ENCODE assay signal across 17 mouse cellular contexts in genomic region chr15:86471136-86471535, GRCm38 (mm10).
A peak's percentile ranks its signal among the peaks of the same experiment; 100 is the strongest.
DNase-seq lines count a peak whose midpoint lies in the region; ATAC-seq and TF ChIP-seq lines count a peak whose summit lies in the region.
"Had no signal": no experiment of that assay in that cellular context is flagged by ENCODE, and none has a peak within 500 bp of the region (broad histone marks: within the 10 kb centered on the region; RNA-seq: fewer than 3 reads in every experiment).

No protein-coding gene starts in this region.

- peak; percentile 40 for TF ChIP-seq CTCF in hindbrain, postnatal 0 days (IDR thresholded peaks at IDR 0.05; ENCODE audit: low read depth)
- TF ChIP-seq CTCF in midbrain, postnatal 0 days (IDR thresholded peaks at IDR 0.05) = peak; percentile 45
- TF ChIP-seq CTCF in stomach, postnatal 0 days (IDR thresholded peaks at IDR 0.05; ENCODE audit: low read depth) = 0 out of 2 replicates have a peak, but pooled peaks have one; percentile 16

- DNase-seq in hindbrain, postnatal 0 days (ENCODE audit: low spot score) = peak; percentile 45
- DNase-seq in midbrain, postnatal 0 days (ENCODE audit: low spot score) = no peak
- DNase-seq in left cerebral cortex, postnatal 14 days (ENCODE audit: low spot score in 2 of 2) = peak; percentile 49 to 64
- no peak for DNase-seq in stomach, postnatal 0 days (ENCODE audit: low spot score)
- DNase-seq in heart, adult 18-20 months = no peak
- no peak for DNase-seq in lung, adult 18-20 months
- DNase-seq: adrenal gland, postnatal 10 days; cerebellum, adult 9-10 months; kidney, postnatal 10 days had no signal

- no peak overlapping the region for H3K4me2 ChIP-seq in hindbrain, postnatal 0 days (ENCODE audit: low read depth, low read length)
- no peak overlapping the region for H3K4me2 ChIP-seq in hindbrain, embryonic 12.5 days (replicated peaks)
- H3K4me2 ChIP-seq in midbrain, postnatal 0 days (ENCODE audit: low read depth, low read length, poor library complexity, severe bottlenecking) = no peak overlapping the region
- H3K4me2 ChIP-seq in midbrain, embryonic 15.5 days = no peak overlapping the region
- H3K4me2 ChIP-seq in stomach, postnatal 0 days (replicated peaks; ENCODE audit: low read depth) = no peak overlapping the region
- H3K4me2 ChIP-seq: hindbrain, embryonic 13.5 days; liver, embryonic 12.5 days; midbrain, embryonic 13.5 days had no signal

- intact Hi-C loops in left cerebral cortex, postnatal 14 days (cut with DNase I) = no loop called here

- no peak overlapping the region for H3K9ac ChIP-seq in hindbrain, postnatal 0 days (replicated peaks; ENCODE audit: low read length)
- no peak overlapping the region for H3K9ac ChIP-seq in hindbrain, embryonic 12.5 days
- no peak overlapping the region for H3K9ac ChIP-seq in midbrain, postnatal 0 days (replicated peaks; ENCODE audit: low read length, poor library complexity, severe bottlenecking)
- H3K9ac ChIP-seq in midbrain, embryonic 15.5 days = no peak overlapping the region
- no peak overlapping the region for H3K9ac ChIP-seq in stomach, postnatal 0 days (ENCODE audit: low read length)
- H3K9ac ChIP-seq: hindbrain, embryonic 13.5 days; liver, embryonic 12.5 days; midbrain, embryonic 13.5 days had no signal

- peaks cover 15% of the 10 kb centered on the region; the same call in 1 of the 2 replicates for H3K9me3 ChIP-seq in hindbrain, postnatal 0 days (ENCODE audit: low read length)
- H3K9me3 ChIP-seq in hindbrain, embryonic 12.5 days (replicated peaks) = peaks cover 5% of the 10 kb centered on the region; the same call in 1 of the 2 replicates
- 0 out of 2 replicates have a peak, but pooled peaks cover 5% of the 10 kb centered on the region for H3K9me3 ChIP-seq in midbrain, postnatal 0 days (ENCODE audit: low read length)
- peaks cover 3% of the 10 kb centered on the region; the same call in 1 of the 2 replicates for H3K9me3 ChIP-seq in midbrain, embryonic 15.5 days
- no peaks in the 10 kb centered on the region; the same call in 1 of the 2 replicates for H3K9me3 ChIP-seq in stomach, postnatal 0 days (ENCODE audit: control insufficient read depth, low read length)
- H3K9me3 ChIP-seq: G1E; liver, embryonic 12.5 days had no signal

- H3K27ac ChIP-seq in hindbrain, postnatal 0 days = no peak overlapping the region
- H3K27ac ChIP-seq in hindbrain, embryonic 12.5 days = no peak overlapping the region
- H3K27ac ChIP-seq in midbrain, postnatal 0 days (ENCODE audit: low read depth, low read length) = no peak overlapping the region
- no peak overlapping the region for H3K27ac ChIP-seq in midbrain, embryonic 15.5 days
- no peak overlapping the region for H3K27ac ChIP-seq in stomach, postnatal 0 days (replicated peaks)
- H3K27ac ChIP-seq: hindbrain, embryonic 13.5 days; liver, embryonic 12.5 days; midbrain, embryonic 13.5 days had no signal

- H3K36me3 ChIP-seq in hindbrain, postnatal 0 days (ENCODE audit: insufficient read depth, low read length) = no peaks in the 10 kb centered on the region
- no peaks in the 10 kb centered on the region for H3K36me3 ChIP-seq in hindbrain, embryonic 12.5 days
- no peaks in the 10 kb centered on the region for H3K36me3 ChIP-seq in midbrain, postnatal 0 days (ENCODE audit: insufficient read depth, low read length)
- H3K36me3 ChIP-seq in midbrain, embryonic 15.5 days (replicated peaks) = no peaks in the 10 kb centered on the region
- H3K36me3 ChIP-seq in stomach, postnatal 0 days (ENCODE audit: control insufficient read depth, insufficient read depth, low read length) = no peaks in the 10 kb centered on the region
- H3K36me3 ChIP-seq: liver, embryonic 12.5 days; midbrain, embryonic 13.5 days had no signal

- no peak for TF ChIP-seq EP300 in stomach, postnatal 0 days (optimal IDR thresholded peaks at IDR 0.05)

- no peaks in the 10 kb centered on the region for H3K27me3 ChIP-seq in hindbrain, postnatal 0 days (ENCODE audit: insufficient read depth, low read length)
- no peaks in the 10 kb centered on the region for H3K27me3 ChIP-seq in hindbrain, embryonic 12.5 days
- no peaks in the 10 kb centered on the region for H3K27me3 ChIP-seq in midbrain, postnatal 0 days (ENCODE audit: insufficient read depth, low read length)
- no peaks in the 10 kb centered on the region for H3K27me3 ChIP-seq in midbrain, embryonic 15.5 days (replicated peaks)
- no peaks in the 10 kb centered on the region for H3K27me3 ChIP-seq in stomach, postnatal 0 days (ENCODE audit: control insufficient read depth, insufficient read depth, low read length)
- H3K27me3 ChIP-seq: liver, embryonic 12.5 days; midbrain, embryonic 13.5 days had no signal

- H3K4me1 ChIP-seq in hindbrain, postnatal 0 days (ENCODE audit: insufficient read depth, low read length) = no peaks in the 10 kb centered on the region
- H3K4me1 ChIP-seq in hindbrain, embryonic 12.5 days = peaks cover 12% of the 10 kb centered on the region
- H3K4me1 ChIP-seq in midbrain, postnatal 0 days (ENCODE audit: insufficient read depth, low read length) = no peaks in the 10 kb centered on the region
- no peaks in the 10 kb centered on the region for H3K4me1 ChIP-seq in midbrain, embryonic 15.5 days
- H3K4me1 ChIP-seq in stomach, postnatal 0 days (replicated peaks; ENCODE audit: control insufficient read depth, insufficient read depth) = no peaks in the 10 kb centered on the region
- H3K4me1 ChIP-seq: liver, embryonic 12.5 days had no signal

- peak; percentile 63; the same call in 1 of the 2 replicates for ATAC-seq in hindbrain, postnatal 0 days
- no peak for ATAC-seq in hindbrain, embryonic 12.5 days (ENCODE audit: low FRiP score)
- no peak for ATAC-seq in midbrain, postnatal 0 days (ENCODE audit: low FRiP score)
- ATAC-seq in midbrain, embryonic 15.5 days (replicated peaks) = no peak
- no peak for ATAC-seq in stomach, postnatal 0 days (ENCODE audit: low FRiP score, low TSS enrichment)
- ATAC-seq: intestine, postnatal 0 days; liver, embryonic 12.5 days; lung, postnatal 0 days; midbrain, embryonic 13.5 days had no signal

- H3K4me3 ChIP-seq in hindbrain, postnatal 0 days (ENCODE audit: low read length) = no peak overlapping the region
- H3K4me3 ChIP-seq in hindbrain, embryonic 12.5 days = no peak overlapping the region
- H3K4me3 ChIP-seq in midbrain, postnatal 0 days (ENCODE audit: low read depth, low read length) = no peak overlapping the region
- no peak overlapping the region for H3K4me3 ChIP-seq in midbrain, embryonic 15.5 days
- H3K4me3 ChIP-seq in stomach, postnatal 0 days (ENCODE audit: low read depth, low read length) = no peak overlapping the region
- H3K4me3 ChIP-seq: hindbrain, embryonic 13.5 days; liver, embryonic 12.5 days; midbrain, embryonic 13.5 days had no signal

- WGBS in hindbrain, postnatal 0 days = 71% methylated on average over 7 of the region's 7 CpGs
- 77% methylated on average over 7 of the region's 7 CpGs for WGBS in hindbrain, embryonic 12.5 days
- 67% methylated on average over 7 of the region's 7 CpGs for WGBS in midbrain, postnatal 0 days
- 71% methylated on average over 7 of the region's 7 CpGs for WGBS in midbrain, embryonic 15.5 days
- 70% methylated on average over 7 of the region's 7 CpGs for WGBS in stomach, postnatal 0 days

Comparison
In these comparisons a context has a peak if more than half of its experiments do, and no peak if none do; other contexts are left out.
1. DNase-seq: peak in hindbrain, postnatal 0 days (single experiment) and left cerebral cortex, postnatal 14 days (2 of 2); none in midbrain, postnatal 0 days (single experiment), stomach, postnatal 0 days (single experiment), heart, adult 18-20 months (0 of 2) and lung, adult 18-20 months (0 of 2).
2. Peak in every context shown above with its lines, with median percentiles within 50 percentile points of each other: CTCF ChIP-seq.